Mouse (Mus musculus) gonadal fat pad, adult 2 months (tissue): ENCODE results near the gene Olfr494. TPM values are rescaled to one million over a fixed set of nuclear protein-coding genes. Genes with fewer than 3 reads are reported as not detected.

Source experiments
- DNase-seq: peaks from one replicate; pipeline ENCODE4 v3.0.0-alpha.2; 2012; ENCODE audit warnings: low read depth
- polyA plus RNA-seq: library from polyadenylated mRNA; depleted of rRNA; stranded (reverse); fragments of >200 nt; gene quantifications from 2 replicates; pipeline ENCODE4 v1.2.3, GENCODE M21; 2012; rRNA removed

Olfr494 gene
- not detected in 2 replicates for polyA plus RNA-seq

- DNase-seq = no peak
These were observed at the start of gene Olfr494 for GRCm38 (mm10) chr7:108365035-108365434. Gene Olfr494 (plus strand): TSS chr7:108365335.

- DNase-seq = no peak
These were observed 41.6 kb upstream of the Olfr494 start, which contains the start of gene Olfr492 for GRCm38 (mm10) chr7:108323574-108323973. Gene Olfr492 (minus strand): TSS chr7:108323674.

- DNase-seq = no peak
These were observed 18.3 kb upstream of the Olfr494 start, which contains the start of gene Olfr493 for GRCm38 (mm10) chr7:108346879-108347278. Gene Olfr493 (minus strand): TSS chr7:108346979.

GRCm38 (mm10) chr7:108392867-108393266, 27.7 kb downstream of the Olfr494 start, which contains the start of gene Olfr495:
Gene Olfr495 (plus strand): TSS chr7:108393167.
- DNase-seq = no peak

Other genes with a start within 250 kb of the Olfr494 start
- not detected in 2 replicates for gene Olfr484, start 237.9 kb upstream of the Olfr494 start, polyA plus RNA-seq
- gene Olfr485, start 205.5 kb upstream of the Olfr494 start, polyA plus RNA-seq = not detected in 2 replicates
- not detected in 2 replicates for gene Olfr486, start 192.6 kb upstream of the Olfr494 start, polyA plus RNA-seq
- not detected in 2 replicates for gene Olfr487, start 150.7 kb upstream of the Olfr494 start, polyA plus RNA-seq
- not detected in 2 replicates for gene Olfr488, start 107.0 kb upstream of the Olfr494 start, polyA plus RNA-seq
- not detected in 2 replicates for gene Olfr490, start 76.4 kb upstream of the Olfr494 start, polyA plus RNA-seq
- gene Olfr491, start 51.9 kb upstream of the Olfr494 start, polyA plus RNA-seq = 0.14 TPM in 1 of 2 replicates, not detected in the other
- not detected in 2 replicates for gene Olfr492, start 41.7 kb upstream of the Olfr494 start, polyA plus RNA-seq
- gene Olfr493, start 18.4 kb upstream of the Olfr494 start, polyA plus RNA-seq = not detected in 2 replicates
- not detected in 2 replicates for gene Olfr495, start 27.8 kb downstream of the Olfr494 start, polyA plus RNA-seq
- gene Olfr497, start 55.1 kb downstream of the Olfr494 start, polyA plus RNA-seq = not detected in 2 replicates
- gene Olfr498, start 100.0 kb downstream of the Olfr494 start, polyA plus RNA-seq = not detected in 2 replicates
- not detected in 2 replicates for gene Olfr502, start 159.7 kb downstream of the Olfr494 start, polyA plus RNA-seq
- not detected in 2 replicates for gene Olfr503, start 179.2 kb downstream of the Olfr494 start, polyA plus RNA-seq
- not detected in 2 replicates for gene Olfr504, start 200.5 kb downstream of the Olfr494 start, polyA plus RNA-seq
- gene Olfr506, start 245.5 kb downstream of the Olfr494 start, polyA plus RNA-seq = not detected in 2 replicates